Mouse (Mus musculus): ENCODE measurements around the gene Hmg20a. TPM values are rescaled to one million over a fixed set of nuclear protein-coding genes. Genes with fewer than 3 reads are reported as not detected.

Hmg20a gene
- 6.8 and 7.9 TPM in 2 replicates for polyA plus RNA-seq (2012; rRNA removed)

DNA sequence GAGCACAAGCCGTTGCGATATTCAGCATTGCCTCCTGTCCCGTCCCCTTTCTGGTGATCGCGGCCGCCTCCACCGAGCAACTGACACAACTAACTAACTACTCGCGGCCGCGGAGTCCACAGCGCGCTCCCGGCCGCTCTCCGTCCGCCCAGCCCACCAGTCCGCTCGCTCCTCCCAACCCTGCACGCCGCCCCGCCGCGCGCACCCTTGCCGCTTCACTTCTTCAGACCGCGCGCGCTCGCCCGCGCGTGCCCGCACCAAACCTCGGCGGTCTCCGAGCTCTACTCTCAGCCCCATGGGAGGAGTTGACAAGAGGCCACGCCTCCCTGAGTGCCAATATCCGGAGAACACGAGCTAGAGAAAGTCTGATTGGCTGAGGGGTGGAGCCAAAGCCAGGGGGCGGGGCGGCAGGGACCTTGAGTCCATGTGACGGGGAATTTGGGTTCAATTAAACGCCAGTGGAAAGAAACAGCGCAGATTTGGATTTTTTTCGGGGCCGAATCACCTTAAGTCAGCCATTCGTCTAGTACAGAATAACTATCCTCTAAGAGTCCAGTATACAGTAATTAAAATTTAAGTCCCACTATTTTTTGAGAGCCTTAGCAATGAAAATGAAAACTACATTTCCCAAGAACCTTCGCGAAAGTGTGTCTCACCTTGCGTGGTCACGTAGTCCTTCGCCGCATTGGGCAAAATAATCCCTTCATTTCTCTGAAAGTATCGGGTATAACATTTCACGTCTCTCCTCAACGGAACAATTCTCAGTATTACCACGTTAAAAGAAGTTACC lies at the start of gene Hmg20a, which contains the start of gene Peak1:
TSS of gene Hmg20a (plus strand) at position 662 of the 790 bp plus-strand sequence.
TSS of gene Peak1 (minus strand) at position 120 of the 790 bp plus-strand sequence.
- Histone ChIP-seq H3K27me3 (ENCODE audit: control insufficient read depth, insufficient read depth, low read length) (no peaks in the 10 kb centered on the region), H3K4me3 (ENCODE audit: control insufficient read depth, low read depth, low read length) (peak within 1 kb of the TSS; percentile 94), H3K4me1 (ENCODE audit: control insufficient read depth, insufficient read depth, low read length) (no peaks in the 10 kb centered on the region; the same call in 1 of the 2 replicates), H3K27ac (ENCODE audit: control insufficient read depth, insufficient read depth, low read depth, low read length) (peak within 1 kb of the TSS; percentile 91), H3K36me3 (ENCODE audit: control insufficient read depth, insufficient read depth, low read length) (no peaks in the 10 kb centered on the region)
- TF ChIP-seq CTCF (IDR thresholded peaks at IDR 0.05; ENCODE audit: control insufficient read depth, insufficient read depth, insufficient replicate concordance, low read depth, low read length) (no peak), POLR2A (IDR thresholded peaks at IDR 0.05; ENCODE audit: control insufficient read depth, low read depth, low read length) (peak; percentile 74)

DNA sequence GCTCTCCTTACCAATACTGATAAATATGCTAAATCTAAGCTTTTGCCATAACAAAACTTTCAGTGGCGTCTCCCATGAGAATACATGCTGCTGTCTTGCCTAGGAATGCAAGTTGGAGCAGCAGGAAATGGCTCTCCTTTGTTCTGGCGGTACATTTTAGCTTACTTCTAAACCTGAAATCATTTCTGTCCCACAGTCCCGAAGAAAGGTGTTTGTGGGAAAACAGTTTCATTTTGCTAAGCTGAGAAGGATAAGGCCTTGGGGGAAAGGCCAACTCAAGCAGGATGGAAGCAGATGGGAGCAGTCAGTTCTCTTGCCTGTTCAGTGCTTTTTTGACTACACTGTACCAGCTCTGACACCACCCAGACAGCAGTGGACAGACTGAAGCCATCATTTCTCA lies 49.6 kb upstream of the Hmg20a start:
- no peak overlapping the region for H3K4me3 ChIP-seq (ENCODE audit: control insufficient read depth, low read depth, low read length)
- no peaks in the 10 kb centered on the region for H3K27me3 ChIP-seq (ENCODE audit: control insufficient read depth, insufficient read depth, low read length)
- no peaks in the 10 kb centered on the region for H3K4me1 ChIP-seq (ENCODE audit: control insufficient read depth, insufficient read depth, low read length)
- H3K27ac ChIP-seq (ENCODE audit: control insufficient read depth, insufficient read depth, low read depth, low read length): peak overlapping the region; percentile 49; the same call in 1 of the 2 replicates
- TF ChIP-seq CTCF (IDR thresholded peaks at IDR 0.05; ENCODE audit: control insufficient read depth, insufficient read depth, insufficient replicate concordance, low read depth, low read length) (no peak), POLR2A (IDR thresholded peaks at IDR 0.05; ENCODE audit: control insufficient read depth, low read depth, low read length) (no peak)
- no peaks in the 10 kb centered on the region for H3K36me3 ChIP-seq (ENCODE audit: control insufficient read depth, insufficient read depth, low read length)

DNA sequence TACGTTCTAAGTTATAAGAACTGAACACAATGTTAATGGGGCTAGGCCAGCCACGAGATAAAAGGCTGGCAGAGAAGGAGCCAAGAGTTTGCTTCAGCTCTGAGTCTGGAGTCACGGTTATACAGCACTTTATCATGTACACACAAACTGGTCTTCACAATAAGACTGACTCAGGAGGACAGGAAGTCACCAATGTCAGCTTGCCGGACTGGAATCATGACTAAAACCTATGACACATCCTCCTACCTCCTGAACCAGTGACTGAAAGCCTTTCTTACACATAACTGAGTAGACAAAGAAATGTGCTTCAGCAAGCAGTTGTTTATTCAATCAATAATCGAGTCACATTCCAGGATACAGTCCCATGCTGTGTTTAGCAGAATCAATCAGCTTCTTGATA lies 47.7 kb upstream of the Hmg20a start:
- no peaks in the 10 kb centered on the region for H3K27me3 ChIP-seq (ENCODE audit: control insufficient read depth, insufficient read depth, low read length)
- TF ChIP-seq POLR2A (IDR thresholded peaks at IDR 0.05; ENCODE audit: control insufficient read depth, low read depth, low read length): no peak
- no peak for TF ChIP-seq CTCF (IDR thresholded peaks at IDR 0.05; ENCODE audit: control insufficient read depth, insufficient read depth, insufficient replicate concordance, low read depth, low read length)
- H3K36me3 ChIP-seq (ENCODE audit: control insufficient read depth, insufficient read depth, low read length): no peaks in the 10 kb centered on the region
- H3K27ac ChIP-seq (ENCODE audit: control insufficient read depth, insufficient read depth, low read depth, low read length): no peak overlapping the region
- H3K4me1 ChIP-seq (ENCODE audit: control insufficient read depth, insufficient read depth, low read length): no peaks in the 10 kb centered on the region
- H3K4me3 ChIP-seq (ENCODE audit: control insufficient read depth, low read depth, low read length): no peak overlapping the region

DNA sequence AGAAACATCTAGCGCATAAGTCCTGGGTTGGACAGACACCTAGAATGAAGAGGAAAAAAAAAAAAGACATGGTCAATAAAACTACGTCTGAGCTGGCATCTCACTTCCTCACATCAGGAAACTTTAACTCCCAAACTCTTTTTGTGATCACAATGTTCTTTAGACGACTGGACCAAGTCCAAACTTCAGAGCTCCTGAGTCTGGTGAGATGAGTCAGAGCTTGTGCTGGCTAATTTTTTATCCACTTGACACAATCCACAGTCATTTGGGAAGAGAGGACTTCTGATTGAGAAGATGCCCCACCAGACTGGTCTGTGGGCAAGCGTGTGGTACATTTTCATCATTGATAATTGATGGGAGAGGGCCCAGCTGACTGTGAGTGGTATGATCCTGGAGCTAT lies 44.0 kb upstream of the Hmg20a start:
- no peak overlapping the region for H3K4me3 ChIP-seq (ENCODE audit: control insufficient read depth, low read depth, low read length)
- no peaks in the 10 kb centered on the region for H3K27me3 ChIP-seq (ENCODE audit: control insufficient read depth, insufficient read depth, low read length)
- TF ChIP-seq POLR2A (IDR thresholded peaks at IDR 0.05; ENCODE audit: control insufficient read depth, low read depth, low read length): no peak
- TF ChIP-seq CTCF (IDR thresholded peaks at IDR 0.05; ENCODE audit: control insufficient read depth, insufficient read depth, insufficient replicate concordance, low read depth, low read length): no peak
- H3K36me3 ChIP-seq (ENCODE audit: control insufficient read depth, insufficient read depth, low read length): no peaks in the 10 kb centered on the region
- no peaks in the 10 kb centered on the region for H3K4me1 ChIP-seq (ENCODE audit: control insufficient read depth, insufficient read depth, low read length)
- H3K27ac ChIP-seq (ENCODE audit: control insufficient read depth, insufficient read depth, low read depth, low read length): no peak overlapping the region

DNA sequence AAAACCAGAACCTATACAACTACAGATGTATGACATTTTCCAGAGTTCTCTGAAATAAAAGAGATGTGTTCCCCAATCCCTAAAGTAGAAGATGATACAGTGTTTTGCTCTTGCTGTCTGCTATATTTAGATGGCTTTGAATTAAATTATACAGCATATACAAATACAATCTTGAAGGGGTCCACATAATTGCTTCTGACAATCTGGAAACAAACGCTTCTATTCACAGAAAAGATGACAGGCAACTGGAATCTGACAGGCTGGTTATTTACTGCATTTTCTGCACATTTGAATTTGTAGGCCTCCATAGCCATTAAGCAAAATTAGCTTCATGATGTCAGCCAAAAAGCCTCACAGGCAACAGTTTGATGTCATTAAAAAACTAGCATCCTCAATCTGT lies 35.6 kb upstream of the Hmg20a start:
- H3K27ac ChIP-seq (ENCODE audit: control insufficient read depth, insufficient read depth, low read depth, low read length): no peak overlapping the region
- no peaks in the 10 kb centered on the region for H3K36me3 ChIP-seq (ENCODE audit: control insufficient read depth, insufficient read depth, low read length)

DNA sequence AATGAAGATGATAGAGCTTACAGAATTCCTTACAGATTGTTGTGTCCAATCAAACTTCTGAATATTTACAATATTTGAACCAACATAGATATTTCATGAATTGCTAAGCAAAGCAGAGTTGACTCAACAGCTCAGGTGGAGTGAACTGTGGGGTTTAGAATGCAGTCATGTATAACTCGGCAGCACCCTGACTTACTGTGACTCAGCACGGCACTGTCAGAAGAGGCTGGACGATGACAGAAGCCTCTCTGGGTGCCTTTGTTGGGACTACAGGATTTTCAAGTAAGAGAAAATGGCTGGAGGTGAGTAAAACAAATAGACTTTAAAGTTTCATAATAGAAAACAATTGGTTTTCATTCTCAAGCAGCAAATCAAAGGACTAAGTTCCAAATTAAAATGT lies 25.6 kb upstream of the Hmg20a start:
- no peaks in the 10 kb centered on the region for H3K27me3 ChIP-seq (ENCODE audit: control insufficient read depth, insufficient read depth, low read length)

More for the DNA sequence above, 35.6 kb upstream of the Hmg20a start:
- TF ChIP-seq CTCF (IDR thresholded peaks at IDR 0.05; ENCODE audit: control insufficient read depth, insufficient read depth, insufficient replicate concordance, low read depth, low read length) (no peak), POLR2A (IDR thresholded peaks at IDR 0.05; ENCODE audit: control insufficient read depth, low read depth, low read length) (no peak)
- Histone ChIP-seq H3K4me3 (ENCODE audit: control insufficient read depth, low read depth, low read length) (no peak overlapping the region), H3K4me1 (ENCODE audit: control insufficient read depth, insufficient read depth, low read length) (no peaks in the 10 kb centered on the region), H3K27me3 (ENCODE audit: control insufficient read depth, insufficient read depth, low read length) (no peaks in the 10 kb centered on the region)

DNA sequence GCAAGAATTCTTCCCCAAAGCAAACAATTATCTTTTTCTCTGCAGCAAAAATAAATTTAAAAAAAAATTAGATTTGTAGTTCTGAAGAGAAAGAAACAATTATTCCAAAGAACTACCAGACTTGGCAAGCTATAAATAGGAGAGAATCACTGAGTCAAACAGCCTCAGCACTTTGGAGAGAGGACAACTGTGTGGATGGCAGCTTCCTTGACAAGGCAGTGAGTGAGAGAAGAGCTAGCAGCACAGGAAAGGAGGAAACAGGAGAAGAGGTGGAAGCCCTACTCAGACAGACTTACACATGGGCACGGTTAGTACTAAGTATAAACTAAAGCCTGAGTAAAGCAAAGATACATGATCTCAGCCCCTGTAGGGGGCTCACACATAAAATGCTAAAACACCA lies 22.1 kb upstream of the Hmg20a start:
- H3K4me1 ChIP-seq (ENCODE audit: control insufficient read depth, insufficient read depth, low read length): no peaks in the 10 kb centered on the region
- no peak for TF ChIP-seq CTCF (IDR thresholded peaks at IDR 0.05; ENCODE audit: control insufficient read depth, insufficient read depth, insufficient replicate concordance, low read depth, low read length)
- H3K36me3 ChIP-seq (ENCODE audit: control insufficient read depth, insufficient read depth, low read length): no peaks in the 10 kb centered on the region

More for the DNA sequence above, 25.6 kb upstream of the Hmg20a start:
- no peaks in the 10 kb centered on the region for H3K4me1 ChIP-seq (ENCODE audit: control insufficient read depth, insufficient read depth, low read length)
- no peak for TF ChIP-seq CTCF (IDR thresholded peaks at IDR 0.05; ENCODE audit: control insufficient read depth, insufficient read depth, insufficient replicate concordance, low read depth, low read length)
- no peak for TF ChIP-seq POLR2A (IDR thresholded peaks at IDR 0.05; ENCODE audit: control insufficient read depth, low read depth, low read length)
- no peak overlapping the region for H3K4me3 ChIP-seq (ENCODE audit: control insufficient read depth, low read depth, low read length)
- no peak overlapping the region for H3K27ac ChIP-seq (ENCODE audit: control insufficient read depth, insufficient read depth, low read depth, low read length)
- no peaks in the 10 kb centered on the region for H3K36me3 ChIP-seq (ENCODE audit: control insufficient read depth, insufficient read depth, low read length)

More for the DNA sequence above, 22.1 kb upstream of the Hmg20a start:
- Histone ChIP-seq H3K4me3 (ENCODE audit: control insufficient read depth, low read depth, low read length) (no peak overlapping the region), H3K27ac (ENCODE audit: control insufficient read depth, insufficient read depth, low read depth, low read length) (no peak overlapping the region), H3K27me3 (ENCODE audit: control insufficient read depth, insufficient read depth, low read length) (no peaks in the 10 kb centered on the region)

Measured in testis, adult 2 months (tissue).